Mouse (Mus musculus): ENCODE measurements around the gene Mrps15. TPM values are rescaled to one million over a fixed set of nuclear protein-coding genes. Genes with fewer than 3 reads are reported as not detected.

Mrps15 gene
- polyA plus RNA-seq, 1 experiment from 2014 or later, result 154 TPM

GRCm38 (mm10) chr4:126102061-126102841 lies 55.5 kb downstream of the Mrps15 start:
- Histone ChIP-seq H3K27ac (ENCODE audit: low read depth, low read length) (peak overlapping the region; percentile 79; the same call in 1 of the 2 replicates), H3K9ac (ENCODE audit: low read depth, low read length) (0 out of 2 replicates have a peak overlapping the region, but pooled peaks have one; percentile 42), H3K4me1 (ENCODE audit: control insufficient read depth, insufficient read depth, low read length) (peaks cover 25% of the 10 kb centered on the region), H3K36me3 (ENCODE audit: control insufficient read depth, insufficient read depth, low read length) (peaks cover 10% of the 10 kb centered on the region; the same call in 1 of the 2 replicates), H3K27me3 (ENCODE audit: control insufficient read depth, insufficient read depth, low read length) (no peaks in the 10 kb centered on the region), H3K4me2 (replicated peaks; ENCODE audit: low read depth, low read length) (peak overlapping the region; percentile 74), H3K9me3 (ENCODE audit: control insufficient read depth, low read length) (no peaks in the 10 kb centered on the region), H3K4me3 (ENCODE audit: low read length) (no peak overlapping the region)
- WGBS, result 39% methylated on average over 7 of the region's 7 CpGs
- no peak for ATAC-seq (ENCODE audit: low FRiP score, low TSS enrichment)

GRCm38 (mm10) chr4:126103057-126103581 lies 56.4 kb downstream of the Mrps15 start:
- Histone ChIP-seq H3K4me3 (ENCODE audit: low read length) (peak overlapping the region; percentile 94), H3K27me3 (ENCODE audit: control insufficient read depth, insufficient read depth, low read length) (no peaks in the 10 kb centered on the region), H3K9ac (ENCODE audit: low read depth, low read length) (peak overlapping the region; percentile 42), H3K27ac (ENCODE audit: low read depth, low read length) (peak overlapping the region; percentile 79; the same call in 1 of the 2 replicates), H3K36me3 (ENCODE audit: control insufficient read depth, insufficient read depth, low read length) (peaks cover 8% of the 10 kb centered on the region; the same call in 1 of the 2 replicates), H3K4me1 (ENCODE audit: control insufficient read depth, insufficient read depth, low read length) (peaks cover 25% of the 10 kb centered on the region), H3K9me3 (ENCODE audit: control insufficient read depth, low read length) (no peaks in the 10 kb centered on the region), H3K4me2 (replicated peaks; ENCODE audit: low read depth, low read length) (peak overlapping the region; percentile 74)
- under 1% methylated on average over 15 of the region's 15 CpGs for WGBS
- ATAC-seq (ENCODE audit: low FRiP score, low TSS enrichment), result peak; percentile 65

- Histone ChIP-seq H3K9me3 (ENCODE audit: control insufficient read depth, low read length) (no peaks in the 10 kb centered on the region), H3K27ac (ENCODE audit: low read depth, low read length) (peak within 1 kb of the TSS; percentile 79; the same call in 1 of the 2 replicates), H3K4me2 (replicated peaks; ENCODE audit: low read depth, low read length) (peak within 1 kb of the TSS; percentile 74), H3K4me1 (ENCODE audit: control insufficient read depth, insufficient read depth, low read length) (peaks cover 25% of the 10 kb centered on the region), H3K36me3 (ENCODE audit: control insufficient read depth, insufficient read depth, low read length) (peaks cover 5% of the 10 kb centered on the region; the same call in 1 of the 2 replicates), H3K9ac (ENCODE audit: low read depth, low read length) (peak within 1 kb of the TSS; percentile 89), H3K4me3 (ENCODE audit: low read length) (peak within 1 kb of the TSS; percentile 94), H3K27me3 (ENCODE audit: control insufficient read depth, insufficient read depth, low read length) (no peaks in the 10 kb centered on the region)
- ATAC-seq (ENCODE audit: low FRiP score, low TSS enrichment), result peak; percentile 95
- WGBS, result under 1% methylated on average over 34 of the region's 34 CpGs
These were observed 56.9 kb downstream of the Mrps15 start, which contains the start of gene Stk40 for GRCm38 (mm10) chr4:126103590-126104068. Stk40 (plus strand) TSS chr4:126103957.

- Histone ChIP-seq H3K27me3 (ENCODE audit: control insufficient read depth, insufficient read depth, low read length) (no peaks in the 10 kb centered on the region), H3K27ac (ENCODE audit: low read depth, low read length) (0 out of 2 replicates have a peak overlapping the region, but pooled peaks have one; percentile 51), H3K4me1 (ENCODE audit: control insufficient read depth, insufficient read depth, low read length) (peaks cover 27% of the 10 kb centered on the region), H3K4me2 (replicated peaks; ENCODE audit: low read depth, low read length) (peak overlapping the region; percentile 74), H3K4me3 (ENCODE audit: low read length) (peak overlapping the region; percentile 94), H3K9me3 (ENCODE audit: control insufficient read depth, low read length) (no peaks in the 10 kb centered on the region), H3K9ac (ENCODE audit: low read depth, low read length) (peak overlapping the region; percentile 89), H3K36me3 (ENCODE audit: control insufficient read depth, insufficient read depth, low read length) (no peaks in the 10 kb centered on the region)
- 2% methylated on average over 34 of the region's 34 CpGs for WGBS
- ATAC-seq (ENCODE audit: low FRiP score, low TSS enrichment), result no peak; the same call in 1 of the 2 replicates
These were observed 57.7 kb downstream of the Mrps15 start for GRCm38 (mm10) chr4:126104261-126105075.

Other genes with a start within 250 kb of the Mrps15 start
- gene Csf3r, start 22.4 kb upstream of the Mrps15 start, polyA plus RNA-seq (2014; fragmentation: Nextera tagmentation; extraction: Ambion mirVana), result 0.61 and 1.2 TPM in 2 replicates
- gene Oscp1, start 11.6 kb downstream of the Mrps15 start, polyA plus RNA-seq (2014; fragmentation: Nextera tagmentation; extraction: Ambion mirVana), result 17.7 and 19.6 TPM in 2 replicates
- 47.3 and 52.4 TPM in 2 replicates for gene Lsm10, start 49.7 kb downstream of the Mrps15 start, polyA plus RNA-seq (2014; fragmentation: Nextera tagmentation; extraction: Ambion mirVana)
- 19.1 and 24.9 TPM in 2 replicates for gene Stk40, start 57.0 kb downstream of the Mrps15 start, polyA plus RNA-seq (2014; fragmentation: Nextera tagmentation; extraction: Ambion mirVana)
- 96.1 and 124 TPM in 2 replicates for gene Eva1b, start 100.8 kb downstream of the Mrps15 start, polyA plus RNA-seq (2014; fragmentation: Nextera tagmentation; extraction: Ambion mirVana)
- gene Sh3d21, start 116.6 kb downstream of the Mrps15 start, polyA plus RNA-seq (2014; fragmentation: Nextera tagmentation; extraction: Ambion mirVana), result 7.3 and 8.7 TPM in 2 replicates
- 141 and 281 TPM in 2 replicates for gene Thrap3, start 155.8 kb downstream of the Mrps15 start, polyA plus RNA-seq (2014; fragmentation: Nextera tagmentation; extraction: Ambion mirVana)
- gene Map7d1, start 209.4 kb downstream of the Mrps15 start, polyA plus RNA-seq (2014; fragmentation: Nextera tagmentation; extraction: Ambion mirVana), result 35.6 and 43.3 TPM in 2 replicates
- 19.7 and 68.6 TPM in 2 replicates for gene Trappc3, start 215.4 kb downstream of the Mrps15 start, polyA plus RNA-seq (2014; fragmentation: Nextera tagmentation; extraction: Ambion mirVana)
- 5.5 and 6.8 TPM in 2 replicates for gene Col8a2, start 239.9 kb downstream of the Mrps15 start, polyA plus RNA-seq (2014; fragmentation: Nextera tagmentation; extraction: Ambion mirVana)